Mouse (Mus musculus): ENCODE data around the gene Zfx. TPM values are rescaled to one million over a fixed set of nuclear protein-coding genes. Genes with fewer than 3 reads are reported as not detected.

Zfx gene
- 10 to 100 TPM; 28.0 to 29.3 TPM for total RNA-seq (2021)
- long read RNA-seq, experiment 1, partial matches to known transcripts: 0 of 1 reads
- long read RNA-seq, experiment 1, other reads (novel, unspliced or antisense): 1 of 1 reads
- long read RNA-seq, experiment 2, partial matches to known transcripts: 3 of 11 reads
- long read RNA-seq, experiment 2, other reads (novel, unspliced or antisense): 7 of 11 reads

- peak; percentile 52 to 57 for DNase-seq (ENCODE audit: low spot score in 2 of 2)
These were observed at the start of gene Zfx for GRCm38 (mm10) chrX:94123059-94123839. Zfx (minus strand) TSS chrX:94123702.

GRCm38 (mm10) chrX:94169348-94169747, 45.8 kb upstream of the Zfx start:
- no peak for DNase-seq (ENCODE audit: low spot score in 2 of 2)

DNA sequence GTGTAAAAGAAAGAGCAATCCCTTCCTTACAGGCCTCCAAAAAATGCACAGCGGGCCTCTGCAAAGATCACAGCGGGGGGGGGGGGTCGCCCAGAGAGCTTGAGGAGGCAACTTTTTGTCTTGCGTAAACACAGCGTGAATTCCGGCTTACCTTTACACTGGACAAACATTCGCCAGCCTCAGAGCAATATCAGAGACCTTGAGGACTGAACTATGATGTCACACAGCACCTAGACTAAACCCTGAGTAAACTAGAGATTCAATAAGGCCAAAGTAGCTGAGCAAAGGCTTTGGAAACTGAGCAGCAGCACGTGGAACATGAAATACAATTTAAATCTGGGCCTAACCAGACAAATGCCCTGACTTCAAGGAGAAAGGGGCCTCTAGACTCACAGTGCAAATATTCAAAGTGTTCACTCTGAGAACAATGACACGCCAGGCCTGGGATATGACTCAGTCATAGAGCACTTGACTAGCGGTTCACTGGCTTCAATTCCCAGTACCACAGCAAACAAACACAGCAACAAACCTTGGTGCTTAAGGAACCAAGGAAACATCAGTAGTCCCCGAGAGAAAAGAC, 28.8 kb upstream of the Zfx start:
- DNase-seq (ENCODE audit: low spot score in 2 of 2): no peak

DNA sequence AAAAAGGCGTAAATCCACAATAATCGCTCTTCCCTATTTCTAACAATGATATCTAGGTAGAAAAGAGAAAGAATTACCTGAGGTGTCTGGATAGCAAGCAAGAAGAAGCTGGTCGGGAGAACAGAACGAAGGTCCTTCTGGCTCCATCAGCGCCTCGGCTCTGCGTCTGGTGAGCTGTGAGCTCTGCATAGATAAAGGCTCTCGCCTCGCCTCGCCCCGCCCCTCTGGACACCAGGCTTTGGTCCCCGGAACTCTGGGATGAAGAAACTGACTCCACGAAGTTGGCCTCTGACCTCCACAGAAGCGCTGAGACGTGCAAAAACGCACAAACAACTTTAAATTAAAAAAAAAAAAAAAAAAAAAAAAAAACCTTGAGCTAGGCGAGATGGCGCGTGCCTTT, 27.0 kb upstream of the Zfx start:
- no peak for DNase-seq (ENCODE audit: low spot score in 2 of 2)

GRCm38 (mm10) chrX:94142004-94142771, 18.7 kb upstream of the Zfx start:
- DNase-seq (ENCODE audit: low spot score in 2 of 2): no peak

GRCm38 (mm10) chrX:94140080-94140479, 16.6 kb upstream of the Zfx start:
- no peak for DNase-seq (ENCODE audit: low spot score in 2 of 2)

GRCm38 (mm10) chrX:94138256-94138655, 14.8 kb upstream of the Zfx start:
- DNase-seq (ENCODE audit: low spot score in 2 of 2): no peak

- DNase-seq (ENCODE audit: low spot score in 2 of 2): no peak
These were observed 11.6 kb upstream of the Zfx start for GRCm38 (mm10) chrX:94135084-94135483.

GRCm38 (mm10) chrX:94133551-94133950, 10.0 kb upstream of the Zfx start:
- no peak for DNase-seq (ENCODE audit: low spot score in 2 of 2)

DNA sequence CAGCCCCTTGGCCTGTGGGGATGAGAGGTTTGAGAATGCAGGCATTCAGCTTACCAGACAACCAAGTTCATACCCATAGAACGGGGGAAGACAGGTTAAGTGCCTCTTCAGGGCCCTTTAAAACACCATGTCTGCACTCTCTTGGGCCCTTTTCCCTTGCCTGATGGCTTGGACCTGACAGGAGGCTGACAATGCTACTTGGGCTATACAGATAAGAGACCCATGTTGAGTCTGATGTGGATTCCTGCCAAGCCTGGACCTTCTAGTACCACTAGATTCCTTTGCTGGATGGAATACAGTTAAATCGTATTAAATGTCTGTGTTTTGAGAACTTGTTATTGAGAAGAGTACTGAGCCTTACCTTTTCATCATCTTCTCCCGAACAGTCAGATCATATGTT, 8.7 kb upstream of the Zfx start:
- DNase-seq (ENCODE audit: low spot score in 2 of 2): no peak

DNA sequence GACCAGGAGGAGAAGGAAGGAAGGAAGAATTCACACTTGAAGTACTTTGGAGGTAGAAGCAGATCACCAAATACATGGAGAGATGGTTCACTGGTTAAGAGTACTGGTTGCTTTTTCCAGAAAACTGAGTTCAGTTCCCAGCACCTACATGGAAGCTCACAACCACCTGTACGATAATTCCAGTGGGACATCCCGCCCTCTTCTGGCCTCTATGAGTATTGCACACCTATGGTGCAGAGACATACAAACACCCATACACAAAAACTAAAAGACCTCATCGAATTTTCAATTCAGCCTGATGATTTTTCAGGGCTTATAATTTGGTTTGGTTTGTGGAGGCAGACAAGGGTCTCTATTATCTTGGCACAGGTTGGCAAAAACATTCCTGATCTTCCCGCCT, 6.2 kb upstream of the Zfx start:
- DNase-seq (ENCODE audit: low spot score in 2 of 2): no peak

GRCm38 (mm10) chrX:94125950-94126349, 2.4 kb upstream of the Zfx start:
- no peak for DNase-seq (ENCODE audit: low spot score in 2 of 2)

GRCm38 (mm10) chrX:94122709-94123058, 818 bp downstream of the Zfx start:
- no peak for DNase-seq (ENCODE audit: low spot score in 2 of 2)

- DNase-seq (ENCODE audit: low spot score in 2 of 2): peak; percentile 68 to 74
These were observed 1.4 kb downstream of the Zfx start for GRCm38 (mm10) chrX:94121866-94122708.

GRCm38 (mm10) chrX:94121161-94121856, 2.2 kb downstream of the Zfx start:
- peak in 1 of 2 experiments; percentile 24 for DNase-seq (ENCODE audit: low spot score in 2 of 2)

DNA sequence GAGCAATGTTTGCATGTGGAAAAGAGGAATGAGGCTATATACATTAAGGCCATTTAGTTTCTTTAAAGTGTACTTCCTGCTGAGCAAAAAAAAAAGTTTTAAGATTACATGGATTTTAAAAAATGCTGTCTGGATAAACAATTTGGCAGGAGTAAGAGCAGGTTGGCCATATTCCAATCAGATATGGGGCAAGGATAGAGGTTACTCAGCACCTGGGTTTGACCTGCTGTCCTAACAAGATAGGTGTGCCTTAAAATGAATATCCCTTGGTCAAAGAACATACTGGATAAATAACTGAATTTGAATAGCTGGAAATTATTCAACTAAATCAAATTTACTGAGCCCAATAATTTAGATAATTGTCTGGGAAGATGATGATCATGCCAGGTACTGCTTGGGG, 5.2 kb downstream of the Zfx start:
- no peak for DNase-seq (ENCODE audit: low spot score in 2 of 2)

DNA sequence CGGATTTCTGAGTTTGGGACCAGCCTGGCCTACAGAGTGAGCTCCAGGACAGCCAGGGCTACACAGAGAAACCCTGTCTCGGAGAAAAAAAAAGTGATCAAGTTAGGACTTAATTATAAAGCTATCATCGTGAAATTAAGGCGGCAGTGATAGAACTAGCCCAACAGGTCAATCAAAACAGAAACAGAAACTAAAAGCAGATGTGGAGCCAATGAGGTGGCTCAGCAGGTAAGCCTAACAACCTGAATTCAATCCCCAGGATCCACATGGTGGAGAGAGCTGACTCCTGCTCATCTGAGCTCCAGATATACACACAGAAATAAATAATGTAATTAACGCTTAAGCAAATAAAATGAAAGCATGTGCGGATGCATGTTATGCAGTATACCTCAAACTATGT, 7.6 kb downstream of the Zfx start:
- no peak for DNase-seq (ENCODE audit: low spot score in 2 of 2)

- DNase-seq (ENCODE audit: low spot score in 2 of 2): no peak
These were observed 17.5 kb downstream of the Zfx start for GRCm38 (mm10) chrX:94105964-94106363.

DNA sequence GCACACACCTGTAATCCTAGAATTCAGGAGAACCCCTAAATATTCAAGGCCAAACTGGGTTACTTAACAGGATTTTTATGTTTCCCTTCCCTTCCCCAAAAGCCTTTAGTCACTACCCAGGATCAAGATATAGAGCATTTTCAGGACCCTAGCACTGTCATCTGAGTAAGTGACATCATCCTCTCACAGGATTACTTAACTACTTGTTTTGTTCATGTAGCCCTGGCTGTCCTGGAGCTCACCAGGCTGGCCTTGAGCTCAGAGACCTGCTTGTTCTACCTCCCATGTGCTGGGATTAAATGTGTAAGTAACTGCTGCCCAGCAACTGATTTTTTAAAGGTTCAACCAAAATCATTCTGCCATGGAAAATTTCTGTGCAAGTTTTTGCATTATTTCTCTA, 20.6 kb downstream of the Zfx start:
- DNase-seq (ENCODE audit: low spot score in 2 of 2): no peak

GRCm38 (mm10) chrX:94100561-94100960, 22.9 kb downstream of the Zfx start:
- no peak for DNase-seq (ENCODE audit: low spot score in 2 of 2)
